Mouse (Mus musculus): ENCODE results near the gene Misp.
A peak's percentile ranks its signal among the peaks of the same experiment; 100 is the strongest.

Misp gene

DNA sequence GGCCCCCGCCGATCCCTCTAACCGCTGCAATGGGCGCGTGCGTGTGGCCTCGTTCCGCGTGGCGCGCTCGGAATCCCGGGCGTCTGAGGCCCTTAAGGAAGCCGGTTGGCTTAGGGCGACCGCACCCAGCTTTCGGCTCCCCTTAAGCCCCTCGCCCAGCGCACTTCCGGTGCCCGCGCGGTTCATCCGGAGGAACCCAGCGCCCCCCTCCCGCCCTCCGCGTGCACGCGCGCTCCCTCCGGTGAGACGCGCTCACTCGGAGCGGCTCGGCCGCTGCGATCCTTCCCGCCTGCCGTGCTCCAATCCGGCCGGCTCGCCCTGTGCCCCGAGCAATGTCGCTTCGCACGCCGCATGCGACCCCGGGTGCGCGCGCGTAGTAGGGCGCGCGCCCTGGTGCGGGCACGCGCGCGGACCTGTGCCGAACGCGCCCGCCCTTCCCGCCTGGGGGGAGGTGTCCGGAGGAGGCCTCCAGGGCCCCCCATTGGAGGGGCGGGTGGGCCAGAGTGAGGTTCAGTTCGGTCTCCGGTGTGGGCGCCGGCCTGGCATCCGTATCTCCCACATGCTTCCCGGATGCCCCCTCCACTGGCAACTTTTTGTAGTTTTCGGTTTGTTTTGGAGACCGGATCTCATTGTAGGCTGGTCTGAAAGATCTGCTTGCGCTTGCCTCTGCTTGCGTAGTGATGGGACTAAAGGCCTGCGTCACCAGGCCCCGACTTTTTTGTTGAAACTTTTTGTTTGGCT is 34.2 kb downstream of the Misp start:
- peak; percentile 84 for DNase-seq (ENCODE audit: low read depth, low spot score)

DNA sequence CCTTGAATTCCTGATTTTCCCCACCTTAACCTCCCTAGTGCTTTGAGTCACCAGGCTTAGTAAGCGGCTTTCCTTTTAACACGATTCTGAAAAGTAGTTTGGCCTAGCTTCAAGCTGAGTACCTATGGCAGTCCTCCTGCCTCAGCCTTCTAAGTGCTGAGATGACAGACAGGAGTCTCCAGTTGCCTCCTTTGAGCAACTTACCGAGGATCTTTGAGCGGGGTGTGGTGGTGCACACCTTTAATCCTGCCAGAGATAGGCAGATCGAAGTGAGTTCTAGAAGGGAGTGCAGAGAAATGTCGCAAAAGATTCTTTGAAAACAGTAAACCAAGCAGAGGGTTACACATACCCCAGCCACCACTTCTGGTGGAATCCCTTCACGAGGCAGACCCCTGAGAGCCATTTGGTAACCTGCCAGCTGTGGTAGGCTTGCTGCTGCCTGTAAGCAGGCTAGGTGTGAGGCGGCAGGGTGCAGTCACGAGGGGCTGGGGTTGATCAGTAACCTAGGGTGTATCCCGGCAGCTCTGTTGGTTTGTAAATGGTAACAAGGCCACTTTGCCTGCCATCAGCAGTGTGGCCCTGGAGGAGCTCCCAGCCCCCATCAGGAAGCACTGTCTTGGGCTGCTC is 34.9 kb downstream of the Misp start:
- DNase-seq (ENCODE audit: low read depth, low spot score) = peak; percentile 60

DNA sequence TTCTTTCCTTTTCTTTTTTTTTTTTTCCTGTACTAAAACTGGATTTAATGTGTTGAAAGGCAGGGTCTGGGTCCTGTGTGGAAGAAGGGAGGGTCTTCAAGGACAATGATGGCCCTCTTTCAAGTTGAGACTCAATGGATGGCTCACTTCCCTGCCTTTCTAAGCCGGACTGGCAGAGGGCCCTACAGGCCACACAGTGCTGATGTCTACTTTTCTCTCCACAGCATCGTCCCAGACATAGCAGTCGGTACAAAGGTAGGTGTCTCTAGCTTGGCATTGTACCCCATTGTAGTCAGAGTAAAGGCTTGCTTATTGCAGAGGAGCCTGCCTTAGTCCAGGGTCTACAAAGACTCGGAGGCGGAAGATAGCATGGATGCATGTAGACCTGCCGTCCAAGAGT is 35.5 kb downstream of the Misp start:
- no peak for DNase-seq (ENCODE audit: low read depth, low spot score)

DNA sequence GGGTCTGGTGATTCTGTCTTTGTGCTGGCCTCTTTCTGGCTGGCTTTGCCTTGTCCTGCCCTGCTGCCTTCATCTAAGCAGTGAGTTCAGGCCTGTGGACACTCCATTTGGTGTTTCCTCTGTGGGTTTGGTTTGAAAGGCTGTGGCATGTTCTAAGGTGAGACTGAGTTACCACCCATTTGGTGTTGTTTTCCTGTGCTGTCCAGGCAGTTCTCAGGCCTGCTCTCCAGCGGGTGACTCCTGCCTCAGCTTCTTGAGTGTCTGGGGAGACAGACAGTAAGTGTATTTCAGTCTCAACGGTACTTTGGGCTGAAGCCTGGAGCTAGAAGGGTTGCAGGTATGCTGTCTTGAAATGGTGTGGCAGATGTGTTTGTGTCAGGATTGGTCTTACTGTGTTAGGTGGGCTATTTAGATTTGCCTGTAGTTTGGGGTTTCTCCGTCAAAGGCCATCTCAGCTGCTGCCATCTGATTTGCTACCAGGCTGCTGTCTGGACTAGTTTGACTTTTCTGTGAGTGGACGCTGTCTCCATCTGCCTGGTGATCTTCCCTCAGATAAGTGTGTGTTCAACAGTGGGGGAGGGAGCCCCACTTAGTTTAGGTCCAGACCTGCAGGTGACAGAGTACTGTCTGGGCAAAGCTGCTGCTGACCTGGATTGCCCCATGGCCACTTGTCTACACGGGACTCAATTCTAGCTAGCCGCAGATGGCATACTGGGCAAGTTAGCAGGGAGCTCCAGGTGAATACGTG is 36.1 kb downstream of the Misp start:
- DNase-seq (ENCODE audit: low read depth, low spot score) = peak; percentile 27

DNA sequence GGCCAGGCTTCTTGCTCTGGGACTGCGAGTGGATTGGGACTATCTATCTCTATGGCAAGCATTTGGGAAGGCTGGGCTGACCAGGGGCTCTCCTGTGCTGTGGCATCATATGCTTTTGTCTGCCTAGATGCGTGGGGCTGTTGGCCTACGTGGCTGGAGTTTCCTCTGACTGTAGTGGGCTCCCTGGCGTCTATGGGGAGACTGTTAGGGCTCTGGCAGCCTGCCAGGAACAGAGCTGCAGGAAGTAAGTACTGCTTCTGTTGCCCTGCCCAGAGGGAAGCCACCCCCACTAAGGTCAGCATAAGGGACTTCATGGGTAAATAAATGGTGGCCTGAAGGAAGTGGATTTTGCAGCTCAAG is 36.6 kb downstream of the Misp start:
- DNase-seq (ENCODE audit: low read depth, low spot score) = peak; percentile 78

DNA sequence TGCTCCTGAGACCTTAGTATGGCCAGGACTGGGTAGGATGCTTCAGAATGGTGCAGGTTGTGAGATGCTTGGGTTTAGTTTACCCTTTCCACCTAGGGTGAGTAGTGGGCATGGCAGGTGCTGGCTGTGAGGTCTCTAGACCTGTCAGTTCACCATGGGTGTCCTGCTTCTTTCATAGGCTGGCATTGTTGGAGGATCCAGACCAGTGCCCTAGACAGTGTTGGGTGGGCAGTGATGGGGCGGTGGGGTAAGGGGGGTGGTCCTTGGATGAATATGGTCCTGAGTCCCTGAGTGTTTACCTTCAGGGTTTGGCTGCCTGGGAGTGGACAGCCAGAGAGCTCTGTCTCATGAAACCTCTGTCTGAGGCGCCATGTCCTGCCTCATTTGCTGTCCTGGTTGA is 37.1 kb downstream of the Misp start:
- DNase-seq (ENCODE audit: low read depth, low spot score) = no peak

DNA sequence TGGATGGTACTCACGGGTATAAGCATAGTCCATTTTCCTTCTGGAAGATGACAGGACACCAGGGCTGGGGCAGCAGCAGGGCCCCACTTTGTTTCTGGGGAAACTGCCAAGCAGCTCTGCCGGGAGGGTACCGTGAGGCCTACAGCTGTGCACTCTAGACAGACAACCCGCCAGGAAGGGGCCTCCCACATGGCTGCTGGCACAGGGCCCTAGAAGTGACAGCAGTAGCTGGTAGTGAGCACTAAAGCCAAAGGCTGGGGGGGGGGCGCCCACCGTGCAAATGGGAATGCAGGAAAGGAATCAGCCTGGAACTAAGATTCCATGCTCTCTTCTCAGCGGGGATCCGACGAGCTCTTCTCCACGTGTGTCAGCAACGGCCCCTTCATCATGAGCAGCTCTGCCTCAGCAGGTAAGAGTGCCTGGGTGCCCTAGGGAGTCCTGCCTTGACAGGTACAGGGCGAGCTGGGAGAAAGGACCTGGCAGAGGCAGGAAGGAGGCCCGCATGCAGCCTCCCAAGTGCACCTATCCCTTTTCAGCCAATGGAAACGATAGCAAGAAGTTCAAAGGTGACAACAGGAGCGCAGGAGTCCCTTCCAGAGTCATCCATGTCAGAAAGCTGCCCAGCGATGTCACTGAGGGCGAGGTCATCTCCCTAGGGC is 37.8 kb downstream of the Misp start:
- peak; percentile 45 for DNase-seq (ENCODE audit: low read depth, low spot score)

DNA sequence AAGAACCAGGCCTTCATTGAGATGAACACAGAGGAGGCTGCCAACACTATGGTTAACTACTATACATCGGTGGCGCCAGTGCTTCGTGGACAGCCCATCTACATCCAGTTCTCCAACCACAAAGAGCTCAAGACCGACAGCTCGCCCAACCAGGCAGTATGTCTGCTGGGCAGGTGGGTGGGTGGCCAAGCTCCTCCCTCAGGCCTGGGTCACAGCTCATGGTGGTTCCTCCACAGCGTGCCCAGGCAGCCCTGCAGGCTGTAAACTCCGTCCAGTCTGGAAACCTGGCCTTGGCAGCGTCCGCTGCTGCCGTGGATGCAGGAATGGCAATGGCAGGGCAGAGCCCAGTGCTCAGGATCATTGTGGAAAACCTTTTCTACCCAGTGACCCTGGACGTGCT is 38.3 kb downstream of the Misp start:
- DNase-seq (ENCODE audit: low read depth, low spot score) = no peak

DNA sequence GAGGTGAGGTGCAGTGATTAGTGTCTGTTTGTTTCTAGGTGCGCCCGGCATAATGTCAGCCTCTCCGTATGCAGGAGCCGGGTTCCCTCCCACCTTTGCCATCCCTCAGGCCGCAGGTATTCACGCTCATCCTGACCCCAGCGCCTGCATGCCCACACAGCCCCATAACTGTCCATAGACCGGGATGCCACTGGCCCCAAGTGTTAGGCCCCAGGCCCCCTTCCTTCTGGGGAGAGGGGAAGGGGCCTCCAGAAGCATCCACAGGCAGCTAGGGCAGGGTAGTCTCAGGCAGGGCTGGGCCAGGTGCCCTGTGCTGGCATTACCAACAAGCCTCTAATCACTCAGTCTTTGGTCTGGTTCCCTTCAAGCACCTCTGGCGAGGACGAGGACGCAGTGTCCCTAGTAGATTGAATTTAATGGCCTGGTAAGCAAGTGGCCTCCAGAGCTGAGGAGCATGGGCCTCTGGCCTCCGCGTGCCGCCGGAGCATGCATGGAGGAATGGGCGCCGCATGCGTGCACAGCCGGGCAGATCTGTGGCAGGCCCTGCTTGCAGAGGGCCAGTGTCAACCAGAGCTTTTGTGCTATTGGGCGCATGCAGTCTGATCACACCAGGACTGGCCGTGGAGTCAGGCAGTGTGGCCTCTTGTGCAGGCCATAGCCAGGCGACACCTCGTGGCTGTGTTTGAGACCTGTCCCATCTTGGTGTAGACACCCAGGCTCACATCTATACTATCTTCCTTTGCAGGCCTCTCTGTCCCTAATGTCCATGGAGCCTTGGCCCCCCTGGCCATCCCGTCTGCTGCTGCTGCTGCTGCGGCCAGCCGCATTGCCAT is 39.5 kb downstream of the Misp start:
- no peak for DNase-seq (ENCODE audit: low read depth, low spot score)

DNA sequence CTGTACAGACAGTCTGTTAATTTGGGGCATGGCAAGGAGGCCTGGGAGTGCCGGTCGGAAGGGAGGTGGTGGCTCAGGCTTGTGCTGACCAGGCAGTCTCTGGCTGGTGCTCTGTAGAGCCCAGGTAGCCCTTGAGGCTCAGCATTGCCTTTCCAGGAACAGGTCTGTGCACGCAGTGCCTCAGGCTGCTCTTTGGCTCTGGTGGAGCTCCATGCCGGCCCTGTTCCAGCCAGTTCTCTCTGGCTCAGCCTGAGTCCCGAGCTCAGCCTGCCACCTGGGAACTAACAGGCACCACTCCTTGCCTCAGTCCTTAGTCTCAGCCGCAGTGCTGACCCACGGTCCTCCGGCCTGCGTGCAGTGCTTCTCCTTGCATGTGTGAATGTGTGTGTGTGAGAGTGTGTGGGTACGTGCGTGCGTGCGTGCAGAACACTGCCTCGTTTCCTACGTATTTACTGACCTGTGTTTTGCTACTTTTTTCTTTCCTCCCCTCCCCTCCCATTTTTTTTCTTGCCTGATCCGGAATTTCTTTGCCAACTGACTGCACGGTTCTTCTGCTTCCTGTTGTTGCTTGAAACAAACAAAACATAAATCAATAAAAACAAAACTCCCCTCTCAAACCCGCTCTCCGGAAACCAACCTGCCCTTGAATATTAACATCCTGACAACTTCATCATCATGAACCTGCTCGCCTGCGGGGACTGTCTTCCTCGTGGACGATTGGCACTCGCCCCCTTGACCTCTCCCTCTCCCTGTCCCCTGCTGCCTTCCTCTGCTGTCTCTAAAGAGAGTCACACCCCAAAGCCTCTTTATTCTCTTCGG is 40.6 kb downstream of the Misp start:
- no peak for DNase-seq (ENCODE audit: low read depth, low spot score)

DNA sequence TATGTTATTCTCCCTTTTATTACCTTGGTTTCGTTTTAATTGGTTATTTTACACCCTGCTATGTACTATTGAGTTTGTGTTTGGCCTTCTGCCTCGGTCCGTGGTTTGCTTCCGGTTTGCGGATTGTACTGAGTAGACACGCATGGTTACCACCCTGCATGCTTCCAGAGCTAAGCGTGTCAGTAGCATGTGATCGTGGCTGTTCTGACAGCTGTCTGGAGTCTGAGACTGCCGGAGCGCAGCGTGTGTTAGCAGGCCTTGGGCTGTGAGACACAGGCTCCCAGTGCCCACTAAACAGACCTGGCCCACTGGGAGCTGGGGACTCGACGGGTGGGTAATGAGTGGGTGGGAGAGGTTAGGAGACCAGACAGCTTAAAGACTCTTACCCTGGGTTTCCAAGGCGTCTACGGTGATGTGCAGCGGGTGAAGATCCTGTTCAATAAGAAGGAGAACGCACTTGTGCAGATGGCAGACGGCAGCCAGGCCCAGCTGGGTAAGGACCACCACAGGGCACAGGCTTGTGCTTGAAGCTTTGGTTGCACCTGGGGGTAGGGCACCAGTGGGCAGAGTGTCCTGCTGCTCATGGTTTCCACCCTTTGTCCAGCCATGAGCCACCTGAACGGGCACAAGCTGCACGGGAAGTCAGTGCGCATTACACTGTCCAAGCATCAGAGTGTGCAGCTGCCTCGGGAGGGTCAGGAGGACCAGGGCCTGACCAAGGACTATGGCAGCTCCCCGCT is 41.4 kb downstream of the Misp start:
- no peak for DNase-seq (ENCODE audit: low read depth, low spot score)

DNA sequence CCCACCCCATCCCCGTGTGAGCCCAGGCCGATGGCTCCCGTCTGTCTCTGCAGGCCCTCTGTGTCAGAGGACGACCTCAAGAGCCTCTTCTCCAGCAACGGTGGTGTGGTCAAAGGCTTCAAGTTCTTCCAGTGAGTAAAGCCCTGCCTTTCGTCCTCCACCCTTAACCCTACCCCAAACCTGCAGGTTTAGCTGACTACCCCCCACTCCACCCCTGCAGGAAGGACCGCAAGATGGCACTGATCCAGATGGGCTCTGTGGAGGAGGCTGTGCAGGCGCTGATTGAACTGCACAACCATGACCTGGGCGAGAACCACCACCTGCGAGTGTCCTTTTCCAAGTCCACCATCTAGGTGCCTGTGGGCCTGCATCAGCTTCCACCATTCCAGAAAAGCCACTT is 42.1 kb downstream of the Misp start:
- no peak for DNase-seq (ENCODE audit: low read depth, low spot score)

DNA sequence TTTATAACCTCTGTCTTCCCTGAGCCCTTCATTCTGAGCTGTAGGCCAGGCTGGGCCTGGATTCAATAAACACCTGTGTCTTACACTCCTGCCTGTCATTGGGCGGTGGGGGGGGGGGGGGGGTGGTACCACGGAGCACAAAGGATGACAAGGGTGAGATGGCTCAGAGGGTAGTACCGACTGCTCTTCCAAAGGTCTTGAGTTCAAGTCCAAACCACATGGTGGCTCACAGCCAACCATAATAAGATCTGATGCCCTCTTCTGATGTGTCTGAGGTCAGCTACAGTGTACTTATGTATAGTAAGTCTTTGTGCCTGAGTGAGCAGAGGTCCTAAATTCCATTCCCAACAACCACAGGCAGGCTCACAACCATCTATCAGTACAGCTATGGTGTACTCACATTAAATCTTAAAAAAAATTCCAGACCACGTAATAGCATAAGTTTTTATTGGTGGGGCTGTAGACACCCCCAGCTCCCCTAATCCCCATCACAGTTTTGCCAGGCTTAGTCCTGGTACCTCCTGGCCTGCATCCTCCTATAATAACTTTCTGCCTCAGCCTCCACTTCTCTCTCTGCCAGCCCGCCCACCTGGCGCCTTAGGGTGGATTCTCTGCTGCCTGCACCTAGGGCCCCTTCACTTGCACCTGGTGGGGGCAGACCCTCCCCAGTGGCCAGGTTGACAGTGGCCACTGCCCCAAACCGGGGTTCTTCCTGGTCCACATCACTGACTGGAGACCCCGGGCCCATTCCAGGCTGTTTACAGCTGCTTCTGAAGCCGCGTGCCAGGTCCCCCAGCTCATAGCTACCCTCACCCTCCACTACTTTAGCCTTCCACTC is 43.8 kb downstream of the Misp start:
- DNase-seq (ENCODE audit: low read depth, low spot score) = no peak

DNA sequence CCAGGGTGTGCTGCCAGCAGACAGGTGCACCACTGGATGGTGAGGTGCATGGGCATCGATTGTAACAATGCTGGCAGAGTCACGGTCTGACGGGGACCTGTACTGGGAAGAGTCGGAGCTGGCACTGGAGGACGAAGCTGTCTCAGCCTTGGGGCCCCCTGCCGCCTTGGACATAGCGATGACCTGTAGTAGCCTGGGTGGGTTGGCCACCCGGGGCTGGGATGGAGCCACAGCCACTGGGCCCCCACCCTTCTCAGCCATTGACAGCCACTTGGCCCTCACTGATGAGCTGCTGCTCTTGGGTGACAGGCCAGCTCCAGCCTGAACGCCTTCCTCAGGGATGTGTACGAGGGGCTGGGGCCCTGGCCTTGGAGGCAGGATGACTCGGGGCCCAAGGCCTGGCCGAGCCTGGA is 44.4 kb downstream of the Misp start:
- DNase-seq (ENCODE audit: low read depth, low spot score) = peak; percentile 30

DNA sequence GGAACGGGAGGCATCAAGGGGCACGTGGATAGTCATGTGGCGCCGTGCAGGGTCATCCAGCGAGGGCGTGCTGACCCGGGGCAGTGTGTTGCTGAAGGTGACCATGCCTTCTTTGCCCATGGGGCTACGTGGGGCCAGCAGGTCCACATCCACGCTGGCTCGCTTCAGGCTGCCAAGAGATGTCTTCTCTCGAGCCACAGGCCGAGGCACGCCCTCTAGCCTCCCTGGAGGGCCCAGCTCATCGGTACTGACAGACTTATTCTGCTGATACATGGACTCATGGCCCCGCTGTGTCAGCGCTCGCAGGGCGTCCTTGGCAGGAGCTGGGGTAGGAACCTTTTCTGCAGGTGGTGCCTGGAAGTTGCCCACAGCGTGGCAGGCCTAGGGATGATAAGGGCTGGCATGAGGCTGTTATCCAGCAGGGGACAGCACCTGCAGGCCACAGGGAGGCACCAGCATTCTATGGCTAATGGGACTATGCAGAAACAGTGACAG is 45.1 kb downstream of the Misp start:
- peak; percentile 39 for DNase-seq (ENCODE audit: low read depth, low spot score)

DNA sequence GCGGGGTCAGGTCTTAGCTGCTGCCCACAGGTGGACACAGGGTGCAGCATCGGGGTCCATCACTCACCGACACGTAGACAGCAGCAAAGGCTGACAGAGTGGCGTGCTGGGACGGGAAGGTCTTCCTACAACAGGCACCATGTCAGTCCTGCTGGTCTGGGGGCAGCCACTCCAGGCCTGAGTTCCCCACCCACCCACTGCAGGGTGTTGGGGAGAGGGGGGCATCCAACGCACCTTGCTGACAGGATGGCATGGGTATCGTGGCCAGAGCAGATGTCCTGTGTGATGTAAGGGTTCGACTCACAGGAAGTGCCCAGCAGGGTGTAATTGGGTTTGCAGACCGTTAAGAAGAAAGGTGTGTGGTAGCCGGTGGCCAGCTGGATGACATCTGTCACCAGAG is 45.8 kb downstream of the Misp start:
- no peak for DNase-seq (ENCODE audit: low read depth, low spot score)

DNA sequence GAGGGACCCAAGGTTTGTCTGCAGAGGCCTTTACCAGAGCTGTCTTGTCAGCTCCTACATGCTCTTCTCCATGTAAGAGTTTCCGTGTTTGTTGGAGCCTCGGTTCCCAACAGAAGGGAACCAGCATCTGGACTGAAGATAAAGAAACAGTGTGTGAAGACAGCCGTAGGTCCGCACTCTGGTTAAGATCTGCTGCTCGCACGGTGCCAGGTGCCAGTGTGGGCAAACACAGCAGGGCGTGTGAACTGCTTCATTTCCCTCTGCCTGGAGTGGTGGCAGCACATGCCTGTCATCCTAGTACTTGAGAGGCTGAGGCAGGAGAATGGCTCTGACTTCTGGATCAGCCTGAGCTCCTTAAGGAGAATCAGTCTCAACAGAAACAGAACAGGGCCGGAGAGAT is 51.1 kb downstream of the Misp start:
- DNase-seq (ENCODE audit: low read depth, low spot score) = no peak

DNA sequence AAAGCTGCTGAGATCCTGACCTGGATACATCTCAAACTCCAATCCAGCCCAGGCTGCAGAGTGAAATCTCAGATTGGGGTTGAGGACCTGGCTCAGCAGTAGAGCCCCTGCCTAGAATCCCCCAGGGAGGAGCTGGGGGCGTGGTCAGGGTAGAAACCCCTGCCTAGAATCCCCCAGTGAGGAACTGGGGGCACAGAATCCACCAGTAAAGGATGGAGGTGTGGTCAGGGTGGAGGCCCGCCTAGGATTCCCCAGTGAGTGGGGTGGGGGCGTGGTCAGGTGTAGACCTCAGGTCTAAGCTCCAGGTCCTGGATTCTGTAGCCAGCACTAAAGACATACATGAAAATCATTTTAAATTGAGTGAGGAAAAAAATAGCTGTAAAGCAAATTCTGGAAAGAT is 52.1 kb downstream of the Misp start:
- DNase-seq (ENCODE audit: low read depth, low spot score) = no peak

DNA sequence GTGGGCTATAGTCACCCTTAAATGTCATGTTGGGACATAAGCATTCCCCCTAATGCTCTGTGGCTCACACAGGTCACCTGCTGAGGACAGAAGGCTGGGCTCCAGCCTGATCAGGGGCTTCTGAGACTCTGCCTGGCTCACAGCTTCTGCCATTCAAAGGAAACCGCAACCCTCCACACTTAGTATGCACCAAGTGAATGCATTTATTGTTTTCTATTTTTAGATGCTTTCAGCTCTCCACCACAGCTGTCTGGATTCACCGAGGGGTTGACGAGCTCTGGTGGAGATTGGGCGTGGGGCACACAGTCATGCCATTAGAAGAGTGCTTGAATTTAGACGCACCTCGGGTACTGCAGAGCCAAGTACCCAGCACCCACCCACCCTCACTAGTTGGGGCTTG is 52.5 kb downstream of the Misp start:
- no peak for DNase-seq (ENCODE audit: low read depth, low spot score)
